Mouse (Mus musculus) heart, embryonic 14.5 days (tissue): ENCODE results near the gene Vmn1r68. TPM values are rescaled to one million over a fixed set of nuclear protein-coding genes. Genes with fewer than 3 reads are reported as not detected.

Source experiments
- ATAC-seq: fragments of 200-750 bp; cut with Nextera tagmentation; 2 replicates; pipeline ENCODE4 v1.8.0; 2017; ENCODE audit warnings: low read depth, moderate TSS enrichment; ENCODE audit not compliant: insufficient number of reproducible peaks, insufficient read depth, low FRiP score
- H3K27ac ChIP-seq, 2 experiments: fragments of 200-500 bp in 1 of 2; fragments of 300-500 bp in 1 of 2; sonication (generic) in 1 of 2; replicated peaks in 1 of 2; 2 replicates each; pipeline ENCODE4 v1.5.1; 2012 to 2014; ENCODE audit warnings: low read depth in 2 of 2, low read length in 2 of 2, control low read depth in 1 of 2, mild to moderate bottlenecking in 1 of 2, mixed read lengths in 1 of 2; ENCODE audit not compliant: control insufficient read depth in 1 of 2, insufficient read depth in 1 of 2
- H3K27me3 ChIP-seq: fragments of 300-500 bp; sonication (generic); 2 replicates; pipeline ENCODE4 v1.6.1; 2014; ENCODE audit warnings: mild to moderate bottlenecking, low read length, control low read depth; ENCODE audit not compliant: control insufficient read depth, insufficient read depth
- H3K36me3 ChIP-seq: fragments of 300-500 bp; sonication (generic); 2 replicates; pipeline ENCODE4 v1.6.1; 2014; ENCODE audit warnings: mild to moderate bottlenecking, control low read depth, low read length, mixed read lengths; ENCODE audit not compliant: control insufficient read depth, insufficient read depth
- H3K4me1 ChIP-seq, 2 experiments: fragments of 200-500 bp in 1 of 2; fragments of 300-500 bp in 1 of 2; sonication (generic) in 1 of 2; 2 replicates each; pipeline ENCODE4 v1.6.1; 2012 to 2014; ENCODE audit warnings: low read length in 2 of 2, control low read depth in 1 of 2, mixed read lengths in 1 of 2; ENCODE audit not compliant: control insufficient read depth in 2 of 2, insufficient read depth in 2 of 2
- H3K4me2 ChIP-seq: fragments of 300-500 bp; sonication (generic); 2 replicates; pipeline ENCODE4 v1.6.1; 2014; ENCODE audit warnings: mild to moderate bottlenecking, low read length
- H3K4me3 ChIP-seq, 2 experiments: fragments of 200-500 bp in 1 of 2; fragments of 300-500 bp in 1 of 2; sonication (generic) in 1 of 2; 2 replicates each; pipeline ENCODE4 v1.5.1; 2012 to 2014; ENCODE audit warnings: low read length in 2 of 2, mild to moderate bottlenecking in 2 of 2, control low read depth in 1 of 2, low read depth in 1 of 2, moderate library complexity in 1 of 2; ENCODE audit not compliant: control insufficient read depth in 1 of 2, insufficient read depth in 1 of 2
- H3K9ac ChIP-seq: fragments of 300-500 bp; sonication (generic); 2 replicates; pipeline ENCODE4 v1.6.1; 2014; ENCODE audit warnings: mild to moderate bottlenecking, low read length
- H3K9me3 ChIP-seq: fragments of 300-500 bp; sonication (generic); 2 replicates; pipeline ENCODE4 v1.6.1; 2016; ENCODE audit warnings: low read length, control low read depth; ENCODE audit not compliant: control insufficient read depth
- WGBS: fragments of 180-500 bp; shearing (Covaris S2); extraction: QIAGEN DNeasy Blood & Tissue Kit; methylation state at CpG from one replicate; pipeline ENCODE4 v1.1.7; 2014; 5-methylcytosine and 5-hydroxymethylcytosine counted together
- polyA plus RNA-seq: library from polyadenylated mRNA; unstranded; fragments of >200 nt; fragmentation: Nextera tagmentation; extraction: Ambion mirVana; gene quantifications from 2 replicates; pipeline ENCODE4 v1.2.1, GENCODE M21; 2014

Vmn1r68 gene
- polyA plus RNA-seq, result not detected in 2 replicates

DNA sequence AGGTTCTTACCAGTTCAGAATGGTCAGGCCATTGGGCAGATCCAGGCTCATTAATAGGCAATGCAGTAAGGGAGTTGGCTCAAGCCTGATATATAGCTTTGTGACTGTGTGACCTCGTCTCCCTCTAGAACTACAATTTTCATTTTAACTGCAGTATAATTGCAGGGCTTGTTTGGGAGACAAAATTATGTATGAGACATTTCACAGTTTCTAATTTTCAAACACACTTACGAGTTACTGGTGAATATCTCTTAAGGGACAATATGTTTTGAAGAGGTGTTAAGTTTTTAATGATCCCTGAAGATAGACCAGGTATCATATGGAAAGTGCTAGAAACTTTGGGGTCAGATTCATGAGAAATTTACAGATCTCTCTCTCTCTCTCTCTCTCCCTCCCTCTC lies at the start of gene Vmn1r68:
Gene Vmn1r68 (minus strand): TSS at position 101 of the 400 bp plus-strand sequence.
- no peaks in the 10 kb centered on the region for H3K4me1 ChIP-seq
- WGBS, result 51% methylated on average over 2 of the region's 2 CpGs
- no peaks in the 10 kb centered on the region for H3K36me3 ChIP-seq
- peaks cover 7% of the 10 kb centered on the region for H3K9me3 ChIP-seq
- H3K4me2 ChIP-seq, result no peak within 1 kb of the TSS
- H3K9ac ChIP-seq, result no peak within 1 kb of the TSS
- no peak within 1 kb of the TSS for H3K4me3 ChIP-seq
- ATAC-seq, result no peak
- H3K27ac ChIP-seq, result no peak within 1 kb of the TSS
- no peaks in the 10 kb centered on the region for H3K27me3 ChIP-seq

- no peak overlapping the region for H3K9ac ChIP-seq
- no peak overlapping the region for H3K4me3 ChIP-seq
- no peak overlapping the region for H3K27ac ChIP-seq
- no peak for ATAC-seq
- H3K9me3 ChIP-seq, result no peaks in the 10 kb centered on the region
- WGBS, result 32% methylated on average over 6 of the region's 6 CpGs
- no peaks in the 10 kb centered on the region for H3K27me3 ChIP-seq
- peaks cover 22% of the 10 kb centered on the region for H3K36me3 ChIP-seq
- H3K4me2 ChIP-seq, result peak overlapping the region; percentile 80
- H3K4me1 ChIP-seq, result peaks cover 0 to 6% of the 10 kb centered on the region in 2 experiments; a peak in 3 of 4 replicates
Observed at GRCm38 (mm10) chr7:10495578-10495977, 62.7 kb downstream of the Vmn1r68 start.

- WGBS, result 2% methylated on average over 33 of the region's 33 CpGs
- Histone ChIP-seq H3K36me3 (peaks cover 28% of the 10 kb centered on the region), H3K4me2 (peak within 1 kb of the TSS; percentile 80), H3K4me3 (peak within 1 kb of the TSS; percentile 69 to 92), H3K9me3 (no peaks in the 10 kb centered on the region), H3K4me1 (peaks cover 0 to 6% of the 10 kb centered on the region in 2 experiments; a peak in 3 of 4 replicates), H3K9ac (peak within 1 kb of the TSS; percentile 80), H3K27me3 (no peaks in the 10 kb centered on the region), H3K27ac (no peak within 1 kb of the TSS)
- ATAC-seq, result peak; percentile 96
Observed at GRCm38 (mm10) chr7:10494786-10495521, 63.3 kb downstream of the Vmn1r68 start, which contains the start of gene Zik1. TSS of gene Zik1 (minus strand) at chr7:10495394.

- Histone ChIP-seq H3K36me3 (no peaks in the 10 kb centered on the region), H3K4me1 (no peaks in the 10 kb centered on the region), H3K27ac (no peak overlapping the region), H3K9me3 (peaks cover 4% of the 10 kb centered on the region; the same call in 1 of the 2 replicates), H3K4me2 (no peak overlapping the region; the same call in 1 of the 2 replicates), H3K4me3 (no peak overlapping the region), H3K27me3 (no peaks in the 10 kb centered on the region), H3K9ac (no peak overlapping the region)
- WGBS, result 60% methylated on average over 18 of the region's 18 CpGs
- ATAC-seq, result no peak
Observed at GRCm38 (mm10) chr7:10480588-10481233, 77.6 kb downstream of the Vmn1r68 start.

DNA sequence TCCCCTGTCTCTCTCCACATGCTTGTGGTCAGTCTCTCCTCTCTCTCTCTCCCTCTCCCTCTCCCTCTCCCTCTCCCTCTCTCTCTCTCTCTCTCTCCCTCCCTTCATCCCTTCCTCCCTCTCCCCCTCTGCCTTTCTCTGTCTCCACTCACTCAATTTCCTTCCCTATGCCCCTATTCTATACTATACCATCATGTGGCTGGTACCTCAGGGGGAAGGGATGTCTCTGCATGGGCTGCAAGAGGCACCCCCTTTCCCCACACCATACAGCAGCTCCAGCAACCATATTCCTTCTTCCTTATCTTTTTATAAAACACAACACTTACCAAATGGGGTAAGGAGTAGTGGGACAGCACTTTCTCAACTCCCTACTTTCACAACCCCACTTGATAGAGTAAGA lies 78.5 kb downstream of the Vmn1r68 start:
- H3K9me3 ChIP-seq, result peaks cover 4% of the 10 kb centered on the region; the same call in 1 of the 2 replicates
- no peak overlapping the region for H3K9ac ChIP-seq
- H3K4me3 ChIP-seq, result no peak overlapping the region
- no peak overlapping the region for H3K27ac ChIP-seq
- no peaks in the 10 kb centered on the region for H3K36me3 ChIP-seq
- no peak for ATAC-seq
- H3K27me3 ChIP-seq, result no peaks in the 10 kb centered on the region
- H3K4me1 ChIP-seq, result no peaks in the 10 kb centered on the region
- H3K4me2 ChIP-seq, result no peak overlapping the region

GRCm38 (mm10) chr7:10458166-10458565 lies 100.1 kb downstream of the Vmn1r68 start:
- Histone ChIP-seq H3K36me3 (no peaks in the 10 kb centered on the region), H3K4me1 (no peaks in the 10 kb centered on the region), H3K27ac (no peak overlapping the region), H3K9me3 (peaks cover 10% of the 10 kb centered on the region; the same call in 1 of the 2 replicates), H3K9ac (no peak overlapping the region), H3K4me3 (no peak overlapping the region), H3K27me3 (no peaks in the 10 kb centered on the region), H3K4me2 (no peak overlapping the region)
- WGBS, result 47% methylated on average over 3 of the region's 3 CpGs
- ATAC-seq, result no peak
